Mouse (Mus musculus) 3134 (cell line): Measurements from ENCODE around the gene Milr1.
"Not testable (repeated sequence)": the region's sequence is repeated elsewhere in the genome, so short reads cannot be mapped to it uniquely, and the experiment has no call there.

Experiments
- DNase-seq: peaks from one replicate; pipeline ENCODE4 v3.0.0-alpha.2; 2011; ENCODE audit warnings: low spot score; ENCODE audit not compliant: insufficient read length; ENCODE audit errors: extremely low read depth

Gene Milr1

DNA sequence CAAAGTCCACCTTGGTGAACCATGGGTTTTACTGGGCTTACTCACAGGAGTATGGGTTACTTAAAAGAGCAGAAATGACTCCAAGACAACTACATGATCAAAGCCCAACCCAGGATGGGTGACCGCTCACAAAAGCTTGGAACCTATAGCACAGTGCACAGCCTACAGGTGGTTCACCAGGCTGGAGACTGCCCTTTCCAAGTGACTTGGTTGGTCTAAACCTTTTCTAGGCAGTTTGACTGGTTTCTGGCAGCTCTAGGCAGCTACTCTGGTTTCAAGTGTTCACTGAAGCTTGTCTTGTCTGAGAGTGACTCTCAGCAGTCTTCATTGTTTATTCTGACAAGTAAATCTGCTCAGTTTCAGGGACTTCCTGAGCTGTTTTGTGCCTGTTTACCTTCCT is 21.4 kb upstream of the Milr1 start:
- no peak for DNase-seq

DNA sequence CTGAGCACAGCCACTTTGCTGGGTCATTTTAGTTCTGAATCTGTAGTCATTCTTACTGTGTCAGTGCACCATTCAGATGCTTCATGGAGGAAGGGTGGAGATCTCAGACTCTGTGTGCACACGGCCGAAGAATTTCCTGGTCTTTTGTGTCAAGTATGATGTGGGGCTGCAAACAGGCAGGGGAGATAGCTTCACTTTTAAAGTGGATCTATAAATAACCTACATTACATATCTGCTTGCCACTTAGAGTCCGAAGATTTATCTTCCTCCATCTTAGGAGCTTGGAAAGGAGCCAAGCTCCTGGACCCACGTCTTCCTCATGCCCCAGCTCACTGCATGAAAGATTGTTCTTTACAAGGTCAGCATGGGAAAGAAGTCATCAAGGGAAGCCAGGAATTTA is 20.3 kb upstream of the Milr1 start:
- DNase-seq = no peak

DNA sequence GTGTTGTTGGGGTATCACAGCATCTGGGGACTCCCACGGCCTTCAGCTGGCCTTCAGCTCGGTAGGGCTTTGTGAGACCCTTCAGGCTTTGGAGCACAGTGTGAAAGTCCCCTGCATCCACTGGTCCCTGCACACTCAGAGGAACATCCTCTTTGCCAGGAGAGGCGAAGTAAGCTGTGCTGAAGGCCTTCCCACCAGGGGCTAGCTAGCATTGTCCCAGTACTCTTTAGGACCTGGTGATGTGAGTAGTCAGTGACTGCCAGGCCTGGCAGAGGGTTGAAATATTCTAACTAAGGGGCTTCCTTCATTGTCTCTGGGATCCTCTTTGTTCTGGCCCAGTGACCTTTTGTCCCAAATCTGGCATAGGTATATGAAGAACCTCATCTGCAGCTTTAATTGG is 14.4 kb upstream of the Milr1 start:
- DNase-seq = no peak

DNA sequence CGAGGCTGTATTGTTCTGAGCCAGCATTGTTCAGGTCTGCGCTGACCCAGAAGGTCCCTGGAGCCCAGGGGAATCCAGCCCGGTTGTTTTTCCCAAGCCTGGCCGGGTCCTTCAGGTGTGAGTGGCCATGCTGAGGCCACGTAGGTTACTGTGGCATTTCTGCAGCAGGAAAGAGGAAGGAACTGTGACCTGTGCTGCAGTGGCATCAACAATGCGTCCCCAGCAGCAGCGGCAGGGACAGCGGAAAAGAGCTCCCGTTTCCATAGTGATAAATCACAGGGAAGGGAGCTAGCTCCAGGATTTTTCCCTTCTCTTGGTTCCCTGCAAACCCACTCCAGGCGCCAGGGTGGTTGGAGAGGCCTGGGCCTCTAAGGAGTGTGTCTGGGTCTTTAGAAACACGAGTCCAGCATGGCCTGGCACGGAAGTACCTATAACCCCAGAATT is 13.8 kb upstream of the Milr1 start:
- DNase-seq = no peak

DNA sequence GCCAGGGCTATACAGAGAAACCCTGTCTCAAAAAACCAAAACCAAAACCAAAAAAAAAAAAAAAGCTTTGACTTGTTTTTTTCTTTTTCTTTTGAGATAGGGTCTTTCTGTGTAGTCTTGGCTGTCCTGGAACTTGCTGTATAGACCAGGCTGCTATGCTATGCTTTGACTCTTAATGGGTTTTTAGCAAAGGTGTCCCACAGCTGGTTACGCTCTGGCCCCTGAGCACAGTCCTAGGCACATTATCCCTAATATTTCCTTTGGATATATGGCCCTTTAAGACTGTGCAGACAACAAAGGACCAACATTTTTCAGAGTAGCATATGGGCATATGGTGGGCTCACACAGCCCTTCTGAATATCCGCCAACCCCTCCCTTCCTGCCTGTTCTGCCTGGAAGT is 11.9 kb upstream of the Milr1 start:
- DNase-seq = no peak

DNA sequence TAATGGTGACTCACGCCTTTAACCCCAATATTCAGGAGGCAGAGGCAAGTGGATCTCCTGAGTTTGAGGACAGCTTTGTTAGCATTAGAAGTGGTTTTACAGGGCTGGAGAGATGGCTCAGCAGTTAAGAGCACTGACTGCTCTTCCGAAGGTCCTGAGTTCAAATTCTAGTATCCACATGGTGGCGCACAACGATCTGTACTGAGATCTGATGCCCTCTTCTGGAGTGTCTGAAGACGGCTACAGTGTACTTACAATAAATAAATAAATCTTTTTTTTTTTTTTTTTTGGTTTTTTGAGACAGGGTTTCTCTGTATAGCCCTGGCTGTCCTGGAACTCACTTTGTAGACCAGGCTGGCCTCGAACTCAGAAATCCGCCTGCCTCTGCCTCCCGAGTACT is 10.3 kb upstream of the Milr1 start:
- not testable (repeated sequence) for DNase-seq

DNA sequence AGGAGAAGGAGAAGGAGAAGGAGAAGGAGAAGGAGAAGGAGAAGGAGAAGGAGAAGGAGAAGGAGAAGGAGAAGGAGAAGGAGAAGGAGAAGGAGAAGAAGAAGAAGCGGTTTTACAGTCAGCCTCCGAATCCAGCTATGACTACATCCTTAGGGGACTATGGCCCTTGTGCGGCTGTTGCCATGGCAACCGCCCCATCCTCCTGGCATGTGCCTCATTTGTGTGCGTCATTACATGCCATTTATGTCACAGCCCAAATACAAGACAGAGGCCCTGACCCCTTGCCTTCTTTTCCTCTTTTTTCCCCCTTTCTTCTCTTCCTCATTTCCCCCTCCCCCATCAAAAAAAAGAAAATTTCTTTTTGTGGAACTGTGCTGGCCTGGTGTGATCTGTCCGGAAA is 9.8 kb upstream of the Milr1 start:
- no peak for DNase-seq

DNA sequence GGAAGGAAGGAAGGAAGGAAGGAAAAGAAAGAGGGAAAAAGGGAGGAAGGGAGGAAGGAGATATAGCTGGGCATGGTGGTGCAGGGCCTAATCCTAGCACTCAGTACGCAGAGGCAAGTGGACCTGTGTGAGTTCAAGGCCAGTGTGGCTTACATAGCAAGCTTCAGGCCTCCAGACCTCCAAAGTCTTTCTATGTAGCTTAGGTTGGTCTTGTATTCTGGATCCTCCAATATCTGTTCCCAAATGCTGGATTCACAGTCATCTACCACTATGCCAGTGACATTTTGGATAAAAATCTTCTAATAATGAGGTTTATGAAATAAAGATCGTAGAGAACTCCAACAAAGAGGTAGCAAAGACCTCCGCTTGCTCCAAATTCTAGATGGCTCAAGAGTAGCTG is 9.2 kb upstream of the Milr1 start:
- DNase-seq = no peak

DNA sequence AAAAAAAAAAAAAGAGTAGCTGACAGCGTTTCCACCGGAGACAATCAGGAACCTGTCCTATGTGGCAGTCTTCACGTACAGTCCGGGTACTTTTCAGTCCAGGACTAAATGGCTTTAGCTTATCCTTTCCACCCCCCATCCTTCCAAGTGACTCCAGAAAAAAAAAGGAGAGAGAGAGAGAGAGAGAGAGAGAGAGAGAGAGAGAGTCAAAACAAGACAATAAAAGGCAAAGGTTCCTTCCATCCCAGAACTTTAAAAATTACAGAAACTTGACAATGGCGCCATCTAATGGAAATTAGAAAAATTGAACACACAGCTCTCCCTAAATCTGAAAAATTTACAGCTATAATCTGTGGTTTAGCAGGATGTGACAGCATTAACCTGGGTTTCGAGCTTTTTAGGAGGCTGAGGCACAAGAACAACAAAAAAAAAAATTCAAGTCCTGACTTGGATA is 8.6 kb upstream of the Milr1 start:
- no peak for DNase-seq

DNA sequence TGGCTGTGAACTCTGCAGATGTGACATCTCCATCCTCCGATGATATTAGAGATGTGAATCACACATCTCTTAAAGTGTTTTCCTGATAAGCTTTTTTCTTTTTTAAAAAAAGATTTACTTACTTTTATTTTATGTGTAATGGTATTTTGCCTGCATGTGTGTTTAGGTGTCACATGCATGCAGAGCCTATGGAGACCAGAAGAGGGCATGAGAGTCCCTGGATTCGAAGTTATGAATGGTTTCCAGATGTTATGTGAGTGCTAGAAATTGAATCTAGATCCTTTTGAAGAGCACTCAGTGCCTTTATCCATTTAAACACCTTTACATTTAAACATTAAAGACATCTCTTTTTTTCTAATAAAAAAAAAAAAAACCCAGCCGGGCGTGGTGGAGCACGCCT is 6.1 kb upstream of the Milr1 start:
- no peak for DNase-seq

DNA sequence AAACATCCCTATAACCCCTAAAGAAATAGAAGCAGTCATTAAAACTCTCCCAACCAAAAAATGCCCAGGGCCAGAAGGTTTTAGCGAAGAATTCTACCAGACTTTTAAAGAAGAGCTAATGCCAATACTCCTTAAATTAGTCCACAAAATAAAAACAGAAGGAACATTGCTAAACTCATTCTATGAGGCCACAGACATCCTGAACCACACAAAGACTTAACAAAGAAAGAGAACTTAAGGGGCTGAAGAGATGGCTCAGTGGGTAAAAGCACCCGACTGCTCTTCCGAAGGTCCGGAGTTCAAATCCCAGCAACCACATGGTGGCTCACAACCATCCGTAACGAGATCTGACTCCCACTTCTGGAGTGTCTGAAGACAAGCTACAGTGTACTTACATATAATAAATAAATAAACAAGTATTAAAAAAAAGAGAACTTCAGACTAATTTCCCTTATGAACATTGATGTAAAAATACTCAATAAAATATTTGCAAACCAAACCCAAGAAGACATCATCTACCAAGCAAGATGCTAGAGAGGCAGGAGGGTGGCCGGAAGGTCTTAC is 1.4 kb upstream of the Milr1 start:
- not testable (repeated sequence) for DNase-seq

DNA sequence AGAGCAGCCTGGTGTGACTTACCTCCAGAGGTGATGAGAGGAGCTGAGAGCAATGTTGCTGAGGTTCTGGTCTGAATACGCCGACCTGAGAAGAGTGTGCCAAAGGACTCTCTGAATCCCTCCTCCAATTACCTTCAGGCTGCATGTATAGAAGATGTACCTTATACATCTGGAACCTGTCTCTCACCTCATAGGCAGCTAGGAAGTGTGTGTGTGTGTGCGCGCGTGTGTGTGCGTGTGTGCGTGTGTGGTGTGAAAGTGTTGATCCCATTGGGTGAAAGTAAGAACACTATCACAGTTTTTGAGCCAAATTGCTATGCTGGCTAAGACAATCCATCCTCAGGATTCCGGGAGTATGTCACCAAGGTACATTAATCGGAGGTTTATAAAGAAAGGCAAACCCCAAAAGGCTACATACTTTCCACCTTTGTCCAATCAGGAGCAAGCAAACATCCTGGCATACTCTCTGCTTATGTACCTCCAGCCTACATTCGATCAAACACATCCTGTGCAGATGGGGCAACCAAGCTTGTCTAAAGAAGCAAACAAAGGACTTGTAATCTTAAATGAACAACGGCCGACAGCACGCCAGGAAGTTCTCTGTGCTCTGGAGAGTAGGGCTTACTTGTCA is 790 bp upstream of the Milr1 start, which contains the start of gene Pecam1:
Pecam1 (minus strand) TSS at position 508 of the 631 bp plus-strand sequence.
- DNase-seq = no peak

DNA sequence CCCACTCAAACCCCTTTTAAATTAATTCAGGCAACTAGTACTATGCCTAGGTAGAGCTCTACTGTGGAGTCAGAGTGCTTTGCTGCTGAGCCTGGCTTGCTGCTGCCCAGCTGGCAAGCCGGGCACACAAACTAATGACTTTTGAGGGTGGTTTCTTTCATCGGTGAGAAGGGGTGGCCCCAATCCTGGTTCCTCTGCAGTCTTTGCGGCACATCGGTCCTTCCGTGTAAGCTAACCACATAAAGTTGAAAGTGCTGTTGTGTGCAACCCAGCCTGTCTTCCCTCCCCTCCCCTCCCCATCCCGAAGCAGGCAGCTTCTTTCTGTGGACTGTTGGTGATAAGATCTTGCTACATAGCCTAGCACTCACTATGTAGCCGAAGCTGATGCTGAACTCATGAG is 1.1 kb downstream of the Milr1 start:
- no peak for DNase-seq

DNA sequence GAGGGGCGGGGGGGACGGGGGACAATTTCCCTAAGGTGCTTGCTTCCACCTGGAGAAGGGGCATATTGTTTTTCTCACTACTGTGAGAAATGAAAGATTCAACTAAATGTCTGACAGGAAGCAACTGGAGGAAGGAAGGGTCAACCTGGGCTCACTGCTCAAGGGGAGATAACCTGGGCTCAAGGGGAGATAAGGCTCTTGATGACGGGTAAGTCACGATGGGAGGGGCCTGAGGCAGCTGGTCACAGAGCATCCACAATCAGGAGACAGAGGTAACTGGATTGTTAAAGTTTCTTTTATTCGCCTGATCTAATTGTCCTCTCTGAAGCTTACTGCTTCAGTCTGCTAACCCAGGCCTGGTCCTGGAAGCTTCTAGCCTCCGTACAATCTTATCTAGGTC is 2.3 kb downstream of the Milr1 start:
- no peak for DNase-seq

DNA sequence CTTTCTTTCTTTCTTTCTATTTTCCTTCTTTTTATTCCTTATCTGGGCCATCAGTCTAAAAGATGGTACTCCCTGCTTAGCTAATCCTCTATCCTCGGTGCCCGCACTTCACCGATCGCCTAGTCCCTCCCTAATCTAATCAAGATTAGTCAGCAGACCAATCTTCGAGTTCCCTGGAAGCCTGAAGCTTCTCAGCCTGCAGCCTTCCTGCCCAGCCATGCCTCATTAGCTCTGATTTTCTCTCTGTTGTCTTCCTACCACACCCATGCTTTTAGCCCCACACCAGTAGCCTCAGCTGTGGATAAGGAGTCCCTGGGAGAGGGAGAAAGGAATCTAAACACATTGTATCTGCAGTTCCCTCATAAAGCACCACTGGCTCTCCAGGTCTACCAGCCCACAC is 4.6 kb downstream of the Milr1 start:
- DNase-seq = no peak

DNA sequence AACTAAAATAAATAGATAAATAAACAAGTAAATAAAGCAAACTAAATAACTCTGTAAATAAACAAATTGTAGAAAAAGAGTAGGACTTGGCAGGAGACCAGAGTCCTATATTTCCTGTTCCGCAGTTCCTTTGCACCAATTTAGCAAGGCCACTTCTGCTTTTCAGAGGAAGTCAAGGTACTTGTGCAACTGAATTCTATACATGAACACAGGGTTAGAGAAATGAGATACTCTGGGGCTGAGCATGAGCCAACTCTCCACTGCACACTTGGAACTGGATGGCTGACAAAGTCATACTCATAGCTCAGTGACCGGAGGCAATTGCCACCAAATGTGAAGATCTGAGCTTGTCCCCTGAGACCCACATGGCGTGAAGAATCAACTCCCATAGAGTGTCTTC is 8.0 kb downstream of the Milr1 start:
- no peak for DNase-seq

DNA sequence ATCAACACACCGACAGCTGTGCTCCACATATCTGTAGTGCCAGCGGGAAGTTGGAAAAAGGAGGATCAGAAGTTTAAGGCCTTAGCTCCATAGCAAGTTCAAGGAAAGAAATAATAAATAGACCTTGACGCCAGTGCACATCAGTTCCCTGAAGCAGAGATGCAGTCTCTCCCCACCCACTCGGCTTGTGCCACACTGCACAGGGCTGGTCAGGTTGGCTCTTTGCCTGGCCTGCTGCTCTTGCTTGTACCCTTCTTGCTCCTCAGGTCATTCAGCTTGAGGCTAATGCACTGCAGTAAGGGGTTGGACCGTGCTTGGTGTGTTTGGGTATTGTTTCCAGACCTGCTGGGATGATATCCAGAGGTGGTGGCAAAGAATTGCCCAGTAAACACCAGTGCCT is 9.5 kb downstream of the Milr1 start:
- no peak for DNase-seq

DNA sequence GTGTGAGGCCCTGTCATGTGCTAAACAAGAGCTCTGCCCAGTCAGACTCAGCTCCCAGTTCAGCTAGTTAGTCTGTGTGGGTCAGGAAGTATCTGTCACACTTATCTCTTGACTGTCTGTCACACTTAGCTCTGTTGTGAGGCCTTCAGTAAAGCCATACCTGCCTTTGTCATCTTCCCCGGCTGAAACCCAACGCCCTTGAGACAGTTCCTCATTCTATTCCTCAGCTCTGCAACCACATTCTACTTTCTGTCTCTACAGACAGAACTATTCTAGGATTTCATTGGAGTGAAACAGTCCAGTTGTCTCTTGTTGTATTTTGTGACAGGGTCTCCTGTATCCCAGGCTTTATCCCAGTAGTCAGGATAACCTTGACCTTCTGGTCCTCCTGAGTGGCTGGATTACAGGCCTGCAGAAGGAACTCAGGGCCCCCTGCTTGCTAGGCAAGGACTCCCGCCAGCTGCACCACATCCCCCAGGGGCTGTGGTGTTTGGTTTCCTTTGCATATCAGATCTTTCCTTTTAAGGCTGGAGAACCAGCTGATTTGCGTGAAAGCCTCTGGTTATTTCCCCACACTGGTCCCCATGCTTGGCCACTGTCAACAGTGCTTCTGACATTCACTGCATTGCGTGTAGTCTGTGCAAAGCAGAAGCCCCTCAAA is 11.2 kb downstream of the Milr1 start:
- no peak for DNase-seq

DNA sequence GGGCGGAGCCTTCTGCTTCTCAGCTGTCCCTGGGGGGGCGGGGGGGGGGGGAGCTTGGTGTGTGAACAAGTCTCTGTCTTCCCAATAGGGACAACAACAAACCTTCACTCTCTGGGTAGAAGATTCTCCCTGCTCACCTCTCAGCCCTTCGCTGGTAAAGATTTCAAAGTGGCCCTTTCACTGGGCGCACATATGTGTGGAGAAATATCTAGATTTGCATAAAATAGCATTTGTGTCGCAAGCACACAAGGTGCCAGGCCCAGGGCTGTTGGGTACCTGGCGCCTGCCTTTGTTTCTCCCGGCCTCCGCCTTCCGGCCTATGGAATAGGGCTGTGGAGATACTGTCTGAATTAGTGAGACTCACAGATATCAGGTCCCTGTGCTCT is 11.8 kb downstream of the Milr1 start:
- no peak for DNase-seq

DNA sequence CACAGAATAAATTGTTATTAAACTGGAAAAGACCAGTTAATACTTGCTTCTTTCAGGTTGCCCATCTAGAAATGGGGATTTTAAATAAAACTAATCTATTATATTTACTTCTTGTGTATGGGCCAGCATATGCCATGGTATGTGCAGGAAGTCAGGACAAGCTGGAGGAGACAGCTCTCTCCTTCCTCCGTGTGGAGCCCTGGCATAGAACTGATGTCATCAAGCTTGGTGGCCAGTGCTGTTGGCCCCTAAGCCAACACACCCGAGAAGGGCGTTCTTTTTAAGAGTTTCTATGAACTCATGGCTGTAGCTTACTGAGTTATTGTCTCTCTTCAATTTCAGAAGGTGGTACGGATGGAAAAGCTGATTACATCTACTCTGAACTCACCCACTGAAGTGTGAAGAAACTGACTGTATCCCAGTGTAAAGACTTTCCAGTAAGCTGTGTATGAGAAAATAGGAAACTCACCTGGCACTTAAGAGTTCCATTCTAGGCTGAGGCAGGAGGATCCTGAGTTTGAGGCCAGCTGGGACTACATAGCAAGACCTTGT is 15.7 kb downstream of the Milr1 start:
- no peak for DNase-seq

DNA sequence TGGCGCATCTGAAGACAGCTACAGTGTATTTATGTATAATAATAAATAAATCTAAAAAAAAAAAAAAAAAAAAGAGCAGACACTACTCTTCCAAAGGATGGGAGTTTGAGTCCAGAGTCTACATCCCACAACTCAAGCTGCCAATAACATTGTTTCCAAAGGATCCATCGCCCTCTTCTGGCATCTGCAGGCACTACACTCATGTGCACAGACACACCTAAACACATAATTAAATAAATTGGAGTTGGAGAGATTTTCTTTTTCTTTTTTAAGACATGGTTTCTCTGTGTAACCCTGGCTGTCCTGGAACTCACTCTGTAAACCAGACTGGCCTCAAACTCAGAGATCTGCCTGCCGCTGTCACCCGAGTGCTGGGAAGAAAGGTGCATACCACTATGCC is 16.5 kb downstream of the Milr1 start:
- DNase-seq = no peak
